Mouse (Mus musculus) lung, embryonic 16.5 days (tissue): ENCODE results near the gene Rbpj. TPM values are rescaled to one million over a fixed set of nuclear protein-coding genes. Genes with fewer than 3 reads are reported as not detected.
A peak's percentile ranks its signal among the peaks of the same experiment; 100 is the strongest.

Experiments
- ATAC-seq: fragments of 200-750 bp; cut with Nextera tagmentation; 2 replicates; pipeline ENCODE4 v1.8.0; 2017; ENCODE audit warnings: low read depth, mild to moderate bottlenecking, moderate library complexity
- H3K27ac ChIP-seq: fragments of 300-500 bp; sonication (generic); 2 replicates; pipeline ENCODE4 v1.5.1; 2014; ENCODE audit warnings: mild to moderate bottlenecking, control low read depth, low read length
- H3K27me3 ChIP-seq: fragments of 300-500 bp; sonication (generic); 2 replicates; pipeline ENCODE4 v1.6.1; 2014; ENCODE audit warnings: low read depth, low read length, mixed read lengths; ENCODE audit not compliant: control insufficient read depth, insufficient read depth
- H3K36me3 ChIP-seq: fragments of 300-500 bp; sonication (generic); 2 replicates; pipeline ENCODE4 v1.6.1; 2014; ENCODE audit warnings: low read length; ENCODE audit not compliant: control insufficient read depth, insufficient read depth
- H3K4me1 ChIP-seq: fragments of 300-500 bp; sonication (generic); replicated peaks from 2 replicates; pipeline ENCODE4 v1.6.1; 2014; ENCODE audit warnings: low read length, mixed read lengths; ENCODE audit not compliant: control insufficient read depth, insufficient read depth
- H3K4me2 ChIP-seq: fragments of 300-500 bp; sonication (generic); 2 replicates; pipeline ENCODE4 v1.6.1; 2014; ENCODE audit warnings: low read depth, low read length, control low read depth
- H3K4me3 ChIP-seq: fragments of 300-500 bp; sonication (generic); 2 replicates; pipeline ENCODE4 v1.5.1; 2014; ENCODE audit warnings: mild to moderate bottlenecking, low read length, control low read depth
- H3K9ac ChIP-seq: fragments of 300-500 bp; sonication (generic); 2 replicates; pipeline ENCODE4 v1.6.1; 2014; ENCODE audit warnings: low read length, control low read depth
- H3K9me3 ChIP-seq: fragments of 300-500 bp; sonication (generic); 2 replicates; pipeline ENCODE4 v1.6.1; 2016; ENCODE audit warnings: low read length; ENCODE audit not compliant: control insufficient read depth
- WGBS: fragments of 180-500 bp; shearing (Covaris S2); extraction: QIAGEN DNeasy Blood & Tissue Kit; methylation state at CpG from one replicate; pipeline ENCODE4 v1.1.7; 2014; 5-methylcytosine and 5-hydroxymethylcytosine counted together
- polyA plus RNA-seq: library from polyadenylated mRNA; unstranded; fragments of >200 nt; fragmentation: Nextera tagmentation; extraction: Ambion mirVana; gene quantifications from 2 replicates; pipeline ENCODE4 v1.2.1, GENCODE M21; 2015

Rbpj gene
- polyA plus RNA-seq, 1 experiment from 2014 or later: 42.4 TPM

DNA sequence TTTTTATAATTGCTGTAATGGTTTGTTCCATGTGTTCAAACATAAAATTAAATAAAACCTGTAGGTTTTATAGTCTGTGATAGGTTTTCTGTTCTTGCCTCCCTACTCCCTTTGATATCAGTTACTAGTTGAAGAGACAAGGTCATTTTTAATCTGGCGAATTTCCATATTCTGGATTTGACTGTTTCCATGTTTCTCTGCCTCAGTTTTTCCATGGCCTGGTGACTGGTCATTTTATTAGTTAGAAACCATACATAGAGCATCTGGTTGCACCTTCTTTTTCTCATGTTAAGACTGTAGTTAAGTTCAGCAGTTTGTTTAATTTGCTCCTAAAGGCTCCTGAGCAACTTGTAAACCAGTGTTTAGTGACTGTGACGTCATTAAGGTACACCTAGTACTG, 181.4 kb downstream of the Rbpj start:
- H3K4me1 ChIP-seq: no peaks in the 10 kb centered on the region
- WGBS: 90% methylated on average over 2 of the region's 2 CpGs
- H3K36me3 ChIP-seq: peaks cover 15% of the 10 kb centered on the region
- no peaks in the 10 kb centered on the region for H3K9me3 ChIP-seq
- no peak overlapping the region for H3K4me3 ChIP-seq
- no peak overlapping the region for H3K4me2 ChIP-seq
- H3K27me3 ChIP-seq: no peaks in the 10 kb centered on the region
- H3K9ac ChIP-seq: no peak overlapping the region
- H3K27ac ChIP-seq: no peak overlapping the region
- no peak for ATAC-seq

DNA sequence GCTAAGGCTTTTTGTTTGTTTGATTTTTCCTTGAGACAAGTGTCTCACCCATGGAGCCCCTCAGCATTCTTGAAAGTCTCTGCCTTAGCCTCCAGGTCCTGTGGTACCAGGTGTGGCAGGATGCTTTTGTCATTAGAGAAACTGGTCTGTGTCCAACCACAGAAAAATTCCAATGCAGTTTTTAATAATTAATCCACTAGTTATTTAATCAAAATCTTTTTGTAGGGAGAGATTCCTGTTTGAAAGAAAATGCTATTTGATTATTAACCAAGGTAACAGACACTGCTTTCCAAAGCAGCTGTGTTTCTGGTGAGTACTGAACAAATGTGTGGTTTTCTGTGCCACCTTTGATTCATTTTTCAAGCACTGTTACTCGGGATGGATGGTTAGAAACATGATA, 190.6 kb downstream of the Rbpj start:
- H3K9me3 ChIP-seq: no peaks in the 10 kb centered on the region
- H3K36me3 ChIP-seq: peaks cover 8% of the 10 kb centered on the region
- 5% methylated on average over 1 of the region's 1 CpGs for WGBS
- H3K9ac ChIP-seq: no peak overlapping the region
- no peaks in the 10 kb centered on the region for H3K27me3 ChIP-seq
- H3K4me2 ChIP-seq: no peak overlapping the region
- no peak overlapping the region for H3K4me3 ChIP-seq
- H3K4me1 ChIP-seq: no peaks in the 10 kb centered on the region
- ATAC-seq: no peak
- peak overlapping the region; percentile 9 for H3K27ac ChIP-seq

- Histone ChIP-seq H3K4me1 (no peaks in the 10 kb centered on the region), H3K36me3 (no peaks in the 10 kb centered on the region), H3K27me3 (no peaks in the 10 kb centered on the region), H3K9ac (no peak overlapping the region), H3K9me3 (no peaks in the 10 kb centered on the region), H3K4me3 (no peak overlapping the region), H3K4me2 (no peak overlapping the region), H3K27ac (no peak overlapping the region)
- ATAC-seq: peak; percentile 62
- 74% methylated on average over 6 of the region's 6 CpGs for WGBS
Measured at GRCm38 (mm10) chr5:53657925-53658324, 192.0 kb downstream of the Rbpj start.

GRCm38 (mm10) chr5:53661508-53661907, 195.6 kb downstream of the Rbpj start:
- H3K4me1 ChIP-seq: no peaks in the 10 kb centered on the region
- H3K27ac ChIP-seq: no peak overlapping the region
- no peaks in the 10 kb centered on the region for H3K27me3 ChIP-seq
- 75% methylated on average over 2 of the region's 2 CpGs for WGBS
- H3K36me3 ChIP-seq: no peaks in the 10 kb centered on the region
- H3K9me3 ChIP-seq: no peaks in the 10 kb centered on the region
- no peak overlapping the region for H3K4me3 ChIP-seq
- H3K9ac ChIP-seq: no peak overlapping the region
- ATAC-seq: no peak
- H3K4me2 ChIP-seq: no peak overlapping the region

GRCm38 (mm10) chr5:53662413-53662812, 196.5 kb downstream of the Rbpj start:
- no peaks in the 10 kb centered on the region for H3K27me3 ChIP-seq
- no peak for ATAC-seq
- no peak overlapping the region for H3K27ac ChIP-seq
- H3K4me1 ChIP-seq: no peaks in the 10 kb centered on the region
- no peaks in the 10 kb centered on the region for H3K9me3 ChIP-seq
- no peak overlapping the region for H3K4me2 ChIP-seq
- no peak overlapping the region for H3K4me3 ChIP-seq
- no peaks in the 10 kb centered on the region for H3K36me3 ChIP-seq
- 13% methylated on average over 1 of the region's 1 CpGs for WGBS
- H3K9ac ChIP-seq: no peak overlapping the region

DNA sequence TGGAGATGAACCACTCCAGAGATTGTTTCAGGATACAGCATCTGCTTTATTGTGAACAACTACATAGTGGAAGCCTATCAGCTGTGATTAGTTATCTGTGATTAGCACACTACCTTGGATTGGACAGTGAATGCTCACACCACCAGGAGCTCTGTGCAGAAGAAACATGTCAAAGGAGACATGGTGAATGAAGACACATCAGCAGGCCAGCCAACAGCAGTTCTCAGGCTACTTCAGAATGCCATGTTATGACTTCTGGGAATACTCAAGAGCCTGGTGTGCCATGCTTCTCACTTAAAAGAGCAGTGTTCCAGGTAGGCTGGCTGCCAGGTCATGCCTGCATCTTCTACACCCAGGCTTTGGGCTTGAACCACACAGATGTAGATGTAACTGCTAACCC, 197.7 kb downstream of the Rbpj start:
- Histone ChIP-seq H3K4me3 (no peak overlapping the region), H3K36me3 (no peaks in the 10 kb centered on the region), H3K9me3 (no peaks in the 10 kb centered on the region), H3K27ac (no peak overlapping the region), H3K27me3 (no peaks in the 10 kb centered on the region), H3K9ac (no peak overlapping the region), H3K4me2 (no peak overlapping the region), H3K4me1 (no peaks in the 10 kb centered on the region)
- ATAC-seq: no peak

- no peak overlapping the region for H3K9ac ChIP-seq
- H3K4me1 ChIP-seq: 0 out of 2 replicates have a peak, but pooled peaks cover 2% of the 10 kb centered on the region
- no peak overlapping the region for H3K4me3 ChIP-seq
- H3K27ac ChIP-seq: no peak overlapping the region
- no peak overlapping the region for H3K4me2 ChIP-seq
- no peak for ATAC-seq
- H3K36me3 ChIP-seq: no peaks in the 10 kb centered on the region
- H3K9me3 ChIP-seq: no peaks in the 10 kb centered on the region
- 73% methylated on average over 5 of the region's 5 CpGs for WGBS
- no peaks in the 10 kb centered on the region for H3K27me3 ChIP-seq
Measured at GRCm38 (mm10) chr5:53668021-53668420, 202.1 kb downstream of the Rbpj start.

- Histone ChIP-seq H3K4me3 (no peak overlapping the region), H3K4me1 (0 out of 2 replicates have a peak, but pooled peaks cover 2% of the 10 kb centered on the region), H3K9me3 (no peaks in the 10 kb centered on the region), H3K27me3 (no peaks in the 10 kb centered on the region), H3K4me2 (peak overlapping the region; percentile 32; the same call in 1 of the 2 replicates), H3K36me3 (no peaks in the 10 kb centered on the region), H3K9ac (no peak overlapping the region), H3K27ac (peak overlapping the region; percentile 90)
- peak; percentile 87 for ATAC-seq
- 57% methylated on average over 10 of the region's 10 CpGs for WGBS
Measured at GRCm38 (mm10) chr5:53670321-53670938, 204.5 kb downstream of the Rbpj start.

- H3K4me3 ChIP-seq: no peak overlapping the region
- H3K27me3 ChIP-seq: no peaks in the 10 kb centered on the region
- H3K9ac ChIP-seq: no peak overlapping the region
- 66% methylated on average over 4 of the region's 4 CpGs for WGBS
- no peaks in the 10 kb centered on the region for H3K36me3 ChIP-seq
- 0 out of 2 replicates have a peak, but pooled peaks cover 2% of the 10 kb centered on the region for H3K4me1 ChIP-seq
- no peak for ATAC-seq
- H3K9me3 ChIP-seq: no peaks in the 10 kb centered on the region
- no peak overlapping the region for H3K4me2 ChIP-seq
- H3K27ac ChIP-seq: peak overlapping the region; percentile 27; the same call in 1 of the 2 replicates
Measured at GRCm38 (mm10) chr5:53671507-53671906, 205.6 kb downstream of the Rbpj start.

DNA sequence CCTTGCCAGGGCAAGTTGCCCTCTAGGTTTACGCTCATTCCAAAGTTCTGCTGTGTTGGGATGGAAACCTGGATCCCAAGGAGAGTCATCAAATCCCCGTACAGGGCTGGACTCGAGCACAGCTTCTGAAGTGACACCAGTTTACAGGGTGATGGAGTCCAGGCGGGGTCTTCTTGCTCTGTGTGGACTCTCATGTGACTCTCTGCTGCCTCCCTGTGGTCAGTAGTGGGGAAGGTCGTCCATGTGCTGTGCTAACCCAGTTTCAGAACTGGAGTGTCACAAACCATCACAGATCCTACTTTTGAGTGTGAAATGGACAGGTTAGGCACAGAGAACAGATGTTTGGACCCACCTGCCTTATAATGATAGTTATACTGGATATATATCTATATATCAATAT, 206.4 kb downstream of the Rbpj start:
- Histone ChIP-seq H3K4me3 (no peak overlapping the region), H3K9me3 (no peaks in the 10 kb centered on the region), H3K27ac (no peak overlapping the region), H3K4me2 (no peak overlapping the region), H3K4me1 (peaks cover 2% of the 10 kb centered on the region; the same call in 1 of the 2 replicates), H3K27me3 (no peaks in the 10 kb centered on the region), H3K9ac (no peak overlapping the region), H3K36me3 (no peaks in the 10 kb centered on the region)
- 22% methylated on average over 5 of the region's 5 CpGs for WGBS
- peak; percentile 71 for ATAC-seq
